Mouse (Mus musculus) cerebellum, adult 9-10 months (tissue): ENCODE results near the gene Ttc36.
A peak's percentile ranks its signal among the peaks of the same experiment; 100 is the strongest.
"Not testable (repeated sequence)": the region's sequence is repeated elsewhere in the genome, so short reads cannot be mapped to it uniquely, and the experiment has no call there.

Experiments
- DNase-seq: peaks from one replicate; pipeline ENCODE4 v3.0.0; 2022

The Ttc36 gene

DNA sequence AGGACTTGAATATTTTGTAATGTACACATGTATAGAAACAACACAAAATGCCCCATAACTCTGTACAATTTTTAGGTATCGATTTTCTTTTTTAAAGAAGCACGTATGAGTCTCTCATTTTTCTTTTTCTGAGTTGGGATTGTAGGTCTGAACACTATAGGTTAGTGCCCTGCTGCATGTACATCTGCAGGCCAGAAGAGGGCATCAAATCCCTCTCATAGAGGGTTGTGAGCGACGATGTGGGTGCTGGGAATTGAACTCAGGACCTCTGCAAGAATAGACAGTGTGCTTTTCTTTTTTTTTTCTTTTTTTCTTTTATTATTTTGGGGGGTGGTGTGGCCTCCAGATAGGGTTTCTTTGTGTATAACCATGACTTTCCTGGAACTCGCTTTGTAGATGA lies 31.5 kb downstream of the Ttc36 start:
- no peak for DNase-seq

DNA sequence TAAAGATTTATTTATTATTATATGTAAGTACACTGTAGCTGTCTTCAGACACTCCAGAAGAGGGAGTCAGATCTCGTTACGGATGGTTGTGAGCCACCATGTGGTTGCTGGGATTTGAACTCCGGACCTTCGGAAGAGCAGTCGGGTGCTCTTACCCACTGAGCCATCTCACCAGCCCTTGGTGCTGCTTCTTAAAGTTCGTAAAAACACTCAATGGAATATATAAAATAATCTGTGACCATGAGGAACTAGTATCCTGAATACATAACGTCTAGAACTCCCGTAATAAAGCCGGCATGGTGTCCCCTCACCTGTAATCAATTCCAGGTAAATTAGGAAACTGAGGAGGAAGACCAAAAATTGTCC lies 34.9 kb downstream of the Ttc36 start:
- not testable (repeated sequence) for DNase-seq

DNA sequence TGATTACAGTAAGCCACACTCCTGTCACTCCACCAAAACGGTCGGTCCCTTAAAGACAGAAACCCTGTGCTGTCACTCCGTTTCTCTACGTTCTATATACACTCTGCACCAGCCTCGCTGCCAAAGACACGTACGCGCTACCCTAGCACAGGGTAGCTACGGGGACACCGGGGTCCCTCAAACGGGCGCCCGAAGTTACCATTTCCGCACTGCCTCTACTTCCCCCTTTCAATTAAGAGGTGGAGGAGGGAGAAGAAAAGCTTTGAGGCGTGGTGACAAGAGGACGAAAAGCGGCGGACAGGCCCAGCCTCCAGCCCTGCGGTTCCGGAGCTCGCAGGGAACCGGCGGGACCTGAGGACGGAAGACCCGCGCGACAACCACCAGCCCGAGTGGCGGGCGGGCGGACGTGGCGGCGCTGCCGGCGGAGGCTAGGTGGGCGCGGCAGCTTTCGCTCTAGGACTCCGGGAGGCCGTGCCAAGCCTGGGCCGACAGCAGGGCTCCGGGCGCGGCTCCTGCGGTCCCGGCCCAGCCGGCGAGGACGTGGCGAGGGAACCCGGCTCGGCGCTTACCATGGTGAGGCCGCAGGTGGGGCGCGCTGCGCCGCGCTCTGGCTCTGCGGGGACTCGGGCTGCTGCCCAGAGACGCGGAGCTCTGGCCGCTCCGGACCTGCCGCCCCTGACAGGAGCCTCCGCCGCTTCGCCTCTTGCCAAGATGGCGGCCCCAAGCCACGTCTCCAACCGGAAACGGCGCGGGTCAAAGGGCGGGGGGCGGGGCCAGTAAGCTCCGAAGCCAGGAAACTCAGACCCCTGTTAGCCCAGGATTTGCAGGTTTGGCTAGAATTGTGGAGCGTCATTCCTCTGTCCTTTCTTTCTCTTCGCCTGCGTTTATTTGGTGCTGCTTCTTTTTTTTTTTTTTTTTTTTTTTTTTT lies 35.5 kb downstream of the Ttc36 start, which contains the start of the genes Arcn1 and Ift46:
Gene Arcn1, minus strand, starts transcription at position 745 of the 928 bp plus-strand sequence.
Gene Ift46, plus strand, starts transcription at position 808 of the 928 bp plus-strand sequence.
- peak; percentile 81 for DNase-seq

DNA sequence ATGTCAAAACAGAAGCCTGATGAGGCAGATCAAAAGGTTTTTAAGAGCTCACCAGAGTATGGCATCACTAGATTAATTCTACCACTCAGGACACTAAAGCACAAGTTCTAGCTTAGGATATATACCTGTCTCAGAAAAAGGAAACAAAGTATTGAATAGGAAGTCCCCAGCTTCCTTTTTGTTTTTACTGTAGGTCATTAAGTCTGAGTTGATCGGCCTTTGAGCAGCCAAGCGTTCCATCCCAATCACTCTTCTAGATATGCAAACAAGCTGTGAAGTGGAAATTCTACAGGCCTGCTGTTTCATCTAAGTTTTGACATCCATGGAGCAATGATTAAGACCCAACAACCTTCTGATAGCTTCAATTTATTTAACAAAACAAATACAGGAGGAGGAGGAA lies 42.0 kb downstream of the Ttc36 start:
- no peak for DNase-seq
